Mouse (Mus musculus): ENCODE results near the gene Nr2f2. TPM values are rescaled to one million over a fixed set of nuclear protein-coding genes. Genes with fewer than 3 reads are reported as not detected.

Nr2f2 gene
- polyA plus RNA-seq, 1 experiment from 2014 or later = 17.9 TPM

DNA sequence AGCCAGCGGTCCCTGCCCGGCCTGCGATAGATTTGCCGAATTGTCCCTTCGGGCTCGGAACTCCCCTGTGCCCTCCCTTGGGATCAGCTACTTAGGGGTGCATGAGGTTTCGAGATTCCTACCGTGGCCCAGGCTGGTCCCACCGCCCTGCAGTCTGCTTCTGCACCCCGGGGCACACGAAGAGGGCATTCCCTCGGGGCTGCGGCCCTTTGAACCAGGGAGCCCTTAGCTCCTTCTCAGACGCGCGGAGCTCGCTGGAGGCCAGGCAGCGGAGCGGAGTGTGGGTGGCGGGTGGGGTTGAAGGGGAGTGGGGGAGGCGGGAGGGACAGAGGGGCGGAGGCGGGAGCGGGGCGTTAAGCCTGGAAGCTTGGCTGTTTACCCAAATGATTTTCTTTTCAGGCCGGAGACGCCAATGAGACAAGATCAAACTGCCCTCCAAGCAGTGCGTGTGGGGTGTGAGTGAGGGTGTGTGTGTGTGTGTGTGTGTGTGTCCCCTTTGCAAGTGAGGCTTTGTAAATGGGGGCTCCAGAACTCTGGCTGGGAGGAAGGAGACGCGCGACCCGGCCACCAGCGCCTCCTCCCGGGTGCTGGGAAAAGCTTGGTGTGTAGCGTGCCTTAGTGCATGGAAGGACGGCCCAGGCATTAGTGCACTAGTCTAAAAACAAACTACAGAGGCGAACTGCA is 28.8 kb downstream of the Nr2f2 start:
- TF ChIP-seq CTCF (IDR thresholded peaks at IDR 0.05; ENCODE audit: low read depth) = peak; percentile 40
- 24% methylated on average over 36 of the region's 37 CpGs for WGBS
- no peak overlapping the region for H3K9ac ChIP-seq (ENCODE audit: low read depth, low read length)
- peak overlapping the region; percentile 24; the same call in 1 of the 2 replicates for H3K4me2 ChIP-seq (replicated peaks; ENCODE audit: low read depth)
- no peaks in the 10 kb centered on the region for H3K4me1 ChIP-seq (replicated peaks; ENCODE audit: control insufficient read depth, insufficient read depth, low read length)
- peaks cover 47% of the 10 kb centered on the region for H3K27me3 ChIP-seq (replicated peaks; ENCODE audit: control insufficient read depth, insufficient read depth, low read length)
- no peaks in the 10 kb centered on the region for H3K9me3 ChIP-seq (ENCODE audit: control insufficient read depth)
- no peaks in the 10 kb centered on the region for H3K36me3 ChIP-seq (ENCODE audit: control insufficient read depth, insufficient read depth)
- peak overlapping the region; percentile 3; the same call in 1 of the 2 replicates for H3K4me3 ChIP-seq (ENCODE audit: low read depth, low read length)
- ATAC-seq = no peak
- H3K27ac ChIP-seq (ENCODE audit: low read depth, low read length) = no peak overlapping the region

DNA sequence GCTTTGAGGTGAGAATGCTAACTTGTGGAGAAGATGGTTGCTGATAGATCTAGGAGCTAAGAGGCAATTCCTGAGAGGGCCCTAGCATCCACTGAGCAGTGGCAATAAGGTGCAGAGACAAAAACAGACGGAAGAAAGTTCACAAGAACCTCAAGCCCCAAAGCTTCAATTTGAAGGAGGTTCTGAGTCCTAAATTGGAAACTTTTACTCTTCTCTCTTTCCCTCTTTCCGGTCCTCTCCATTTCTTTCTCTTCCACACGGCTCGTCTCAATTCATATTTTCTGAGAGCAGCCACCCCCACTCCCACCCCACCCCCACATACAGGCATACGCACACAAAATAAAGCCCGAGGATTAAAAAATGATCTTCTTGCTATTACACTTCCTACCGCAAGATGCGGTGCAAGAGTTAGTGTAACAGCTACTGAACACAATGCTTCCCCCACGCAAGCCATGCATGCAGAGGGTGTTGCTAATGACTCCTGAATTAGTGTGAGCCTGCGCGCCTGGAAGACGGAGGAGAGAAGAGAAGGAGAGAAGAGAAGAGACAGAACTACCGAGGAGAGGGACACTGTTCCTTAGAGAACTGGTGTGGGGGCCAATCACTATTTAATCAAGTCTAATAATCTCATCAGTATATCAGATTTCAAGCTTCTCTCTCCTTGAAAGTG is 29.8 kb downstream of the Nr2f2 start:
- no peak for TF ChIP-seq CTCF (IDR thresholded peaks at IDR 0.05; ENCODE audit: low read depth)
- Histone ChIP-seq H3K4me1 (replicated peaks; ENCODE audit: control insufficient read depth, insufficient read depth, low read length) (no peaks in the 10 kb centered on the region), H3K4me2 (replicated peaks; ENCODE audit: low read depth) (no peak overlapping the region), H3K4me3 (ENCODE audit: low read depth, low read length) (no peak overlapping the region), H3K27me3 (replicated peaks; ENCODE audit: control insufficient read depth, insufficient read depth, low read length) (peaks cover 57% of the 10 kb centered on the region), H3K36me3 (ENCODE audit: control insufficient read depth, insufficient read depth) (no peaks in the 10 kb centered on the region), H3K9ac (ENCODE audit: low read depth, low read length) (no peak overlapping the region), H3K27ac (ENCODE audit: low read depth, low read length) (no peak overlapping the region), H3K9me3 (ENCODE audit: control insufficient read depth) (no peaks in the 10 kb centered on the region)
- 74% methylated on average over 13 of the region's 13 CpGs for WGBS
- no peak for ATAC-seq

GRCm38 (mm10) chr7:70336126-70336525 is 30.4 kb downstream of the Nr2f2 start:
- no peak overlapping the region for H3K4me3 ChIP-seq (ENCODE audit: low read depth, low read length)
- H3K27ac ChIP-seq (ENCODE audit: low read depth, low read length) = no peak overlapping the region
- no peaks in the 10 kb centered on the region for H3K4me1 ChIP-seq (replicated peaks; ENCODE audit: control insufficient read depth, insufficient read depth, low read length)
- no peak for ATAC-seq
- no peaks in the 10 kb centered on the region for H3K36me3 ChIP-seq (ENCODE audit: control insufficient read depth, insufficient read depth)
- no peak overlapping the region for H3K9ac ChIP-seq (ENCODE audit: low read depth, low read length)
- no peaks in the 10 kb centered on the region for H3K9me3 ChIP-seq (ENCODE audit: control insufficient read depth)
- H3K27me3 ChIP-seq (replicated peaks; ENCODE audit: control insufficient read depth, insufficient read depth, low read length) = peaks cover 63% of the 10 kb centered on the region
- WGBS = 79% methylated on average over 3 of the region's 3 CpGs
- H3K4me2 ChIP-seq (replicated peaks; ENCODE audit: low read depth) = no peak overlapping the region
- TF ChIP-seq CTCF (IDR thresholded peaks at IDR 0.05; ENCODE audit: low read depth) = no peak

GRCm38 (mm10) chr7:70335411-70335810 is 31.1 kb downstream of the Nr2f2 start:
- Histone ChIP-seq H3K4me3 (ENCODE audit: low read depth, low read length) (no peak overlapping the region), H3K4me2 (replicated peaks; ENCODE audit: low read depth) (no peak overlapping the region)

GRCm38 (mm10) chr7:70334836-70335235 is 31.7 kb downstream of the Nr2f2 start:
- WGBS = 1% methylated on average over 17 of the region's 17 CpGs

More at GRCm38 (mm10) chr7:70335411-70335810, 31.1 kb downstream of the Nr2f2 start:
- WGBS = 33% methylated on average over 7 of the region's 7 CpGs
- no peaks in the 10 kb centered on the region for H3K36me3 ChIP-seq (ENCODE audit: control insufficient read depth, insufficient read depth)
- ATAC-seq = no peak
- no peaks in the 10 kb centered on the region for H3K4me1 ChIP-seq (replicated peaks; ENCODE audit: control insufficient read depth, insufficient read depth, low read length)
- TF ChIP-seq CTCF (IDR thresholded peaks at IDR 0.05; ENCODE audit: low read depth) = no peak
- H3K9me3 ChIP-seq (ENCODE audit: control insufficient read depth) = no peaks in the 10 kb centered on the region
- H3K9ac ChIP-seq (ENCODE audit: low read depth, low read length) = no peak overlapping the region
- H3K27ac ChIP-seq (ENCODE audit: low read depth, low read length) = no peak overlapping the region
- peaks cover 70% of the 10 kb centered on the region for H3K27me3 ChIP-seq (replicated peaks; ENCODE audit: control insufficient read depth, insufficient read depth, low read length)

DNA sequence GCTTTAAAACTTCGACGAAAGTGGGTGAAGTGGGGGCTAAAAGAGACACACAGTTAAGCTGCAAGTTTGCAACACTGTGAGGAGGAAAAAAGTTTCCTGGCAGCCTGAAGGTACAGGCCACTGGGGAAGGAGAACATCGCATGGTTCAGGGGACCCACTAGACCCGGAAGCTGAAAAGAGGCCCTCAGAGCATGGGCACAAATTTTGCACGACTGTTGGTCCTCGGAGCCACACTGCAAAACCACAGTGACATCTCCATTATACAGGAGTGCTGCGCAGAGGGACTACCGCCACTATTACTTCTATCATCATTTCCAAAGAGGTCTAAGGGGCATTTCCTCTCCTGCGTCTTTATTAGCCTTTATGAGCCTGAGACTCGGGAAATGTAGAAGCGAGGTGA is 32.7 kb downstream of the Nr2f2 start:
- no peak for TF ChIP-seq CTCF (IDR thresholded peaks at IDR 0.05; ENCODE audit: low read depth)
- no peak for ATAC-seq
- no peak overlapping the region for H3K4me2 ChIP-seq (replicated peaks; ENCODE audit: low read depth)
- H3K9ac ChIP-seq (ENCODE audit: low read depth, low read length) = no peak overlapping the region
- H3K4me3 ChIP-seq (ENCODE audit: low read depth, low read length) = no peak overlapping the region
- H3K9me3 ChIP-seq (ENCODE audit: control insufficient read depth) = no peaks in the 10 kb centered on the region
- H3K36me3 ChIP-seq (ENCODE audit: control insufficient read depth, insufficient read depth) = no peaks in the 10 kb centered on the region
- H3K27me3 ChIP-seq (replicated peaks; ENCODE audit: control insufficient read depth, insufficient read depth, low read length) = peaks cover 86% of the 10 kb centered on the region
- 27% methylated on average over 11 of the region's 11 CpGs for WGBS
- H3K27ac ChIP-seq (ENCODE audit: low read depth, low read length) = no peak overlapping the region
- no peaks in the 10 kb centered on the region for H3K4me1 ChIP-seq (replicated peaks; ENCODE audit: control insufficient read depth, insufficient read depth, low read length)

More at GRCm38 (mm10) chr7:70334836-70335235, 31.7 kb downstream of the Nr2f2 start:
- Histone ChIP-seq H3K9me3 (ENCODE audit: control insufficient read depth) (no peaks in the 10 kb centered on the region), H3K36me3 (ENCODE audit: control insufficient read depth, insufficient read depth) (no peaks in the 10 kb centered on the region), H3K27me3 (replicated peaks; ENCODE audit: control insufficient read depth, insufficient read depth, low read length) (peaks cover 76% of the 10 kb centered on the region), H3K9ac (ENCODE audit: low read depth, low read length) (no peak overlapping the region), H3K4me3 (ENCODE audit: low read depth, low read length) (peak overlapping the region; percentile 0; the same call in 1 of the 2 replicates), H3K27ac (ENCODE audit: low read depth, low read length) (no peak overlapping the region), H3K4me1 (replicated peaks; ENCODE audit: control insufficient read depth, insufficient read depth, low read length) (no peaks in the 10 kb centered on the region), H3K4me2 (replicated peaks; ENCODE audit: low read depth) (peak overlapping the region; percentile 47)
- ATAC-seq = peak; percentile 56
- TF ChIP-seq CTCF (IDR thresholded peaks at IDR 0.05; ENCODE audit: low read depth) = peak; percentile 97

Measured in intestine, postnatal 0 days (tissue).